Mouse (Mus musculus): Measurements from ENCODE around the gene Grid2ip. TPM values are rescaled to one million over a fixed set of nuclear protein-coding genes. Genes with fewer than 3 reads are reported as not detected.
"Not testable (repeated sequence)": the region's sequence is repeated elsewhere in the genome, so short reads cannot be mapped to it uniquely, and the experiment has no call there.

Gene Grid2ip
- polyA plus RNA-seq, 1 experiment = not detected

- H3K4me3 ChIP-seq (ENCODE audit: insufficient read depth, low read depth, low read length) = 0 out of 2 replicates have a peak overlapping the region, but pooled peaks have one; percentile 5
- H3K27ac ChIP-seq (replicated peaks; ENCODE audit: low read depth, low read length) = no peak overlapping the region
- no peaks in the 10 kb centered on the region; the same call in 1 of the 2 replicates for H3K4me1 ChIP-seq (ENCODE audit: control insufficient read depth, insufficient read depth, insufficient read length, low read length)
Observed at GRCm38 (mm10) chr5:143386797-143387621, 29.9 kb downstream of the Grid2ip start.

- no peak overlapping the region for H3K4me3 ChIP-seq (ENCODE audit: insufficient read depth, low read depth, low read length)
- H3K27ac ChIP-seq (replicated peaks; ENCODE audit: low read depth, low read length) = no peak overlapping the region
- no peaks in the 10 kb centered on the region for H3K4me1 ChIP-seq (ENCODE audit: control insufficient read depth, insufficient read depth, insufficient read length, low read length)
Observed at GRCm38 (mm10) chr5:143394184-143394583, 37.0 kb downstream of the Grid2ip start.

- not testable (repeated sequence) for H3K4me3 ChIP-seq (ENCODE audit: insufficient read depth, low read depth, low read length); H3K4me1 ChIP-seq (ENCODE audit: control insufficient read depth, insufficient read depth, insufficient read length, low read length); H3K27ac ChIP-seq (replicated peaks; ENCODE audit: low read depth, low read length)
Observed at GRCm38 (mm10) chr5:143394966-143395365, 37.8 kb downstream of the Grid2ip start.

GRCm38 (mm10) chr5:143395649-143396048 is 38.5 kb downstream of the Grid2ip start:
- no peak overlapping the region for H3K4me3 ChIP-seq (ENCODE audit: insufficient read depth, low read depth, low read length)
- no peak overlapping the region for H3K27ac ChIP-seq (replicated peaks; ENCODE audit: low read depth, low read length)
- H3K4me1 ChIP-seq (ENCODE audit: control insufficient read depth, insufficient read depth, insufficient read length, low read length) = no peaks in the 10 kb centered on the region

GRCm38 (mm10) chr5:143400501-143400900 is 43.4 kb downstream of the Grid2ip start:
- Histone ChIP-seq H3K4me1 (ENCODE audit: control insufficient read depth, insufficient read depth, insufficient read length, low read length) (peaks cover 9% of the 10 kb centered on the region), H3K27ac (replicated peaks; ENCODE audit: low read depth, low read length) (no peak overlapping the region), H3K4me3 (ENCODE audit: insufficient read depth, low read depth, low read length) (no peak overlapping the region)

GRCm38 (mm10) chr5:143401556-143401955 is 44.4 kb downstream of the Grid2ip start:
- Histone ChIP-seq H3K4me1 (ENCODE audit: control insufficient read depth, insufficient read depth, insufficient read length, low read length) (peaks cover 9% of the 10 kb centered on the region), H3K4me3 (ENCODE audit: insufficient read depth, low read depth, low read length) (no peak overlapping the region), H3K27ac (replicated peaks; ENCODE audit: low read depth, low read length) (no peak overlapping the region)

- Histone ChIP-seq H3K4me1 (ENCODE audit: control insufficient read depth, insufficient read depth, insufficient read length, low read length) (peaks cover 9% of the 10 kb centered on the region), H3K4me3 (ENCODE audit: insufficient read depth, low read depth, low read length) (peak within 1 kb of the TSS; percentile 99), H3K27ac (replicated peaks; ENCODE audit: low read depth, low read length) (peak within 1 kb of the TSS; percentile 79)
Observed at GRCm38 (mm10) chr5:143403221-143404147, 46.3 kb downstream of the Grid2ip start, which contains the start of gene Kdelr2. Kdelr2 (plus strand) TSS chr5:143403838.

GRCm38 (mm10) chr5:143404148-143404930 is 47.2 kb downstream of the Grid2ip start:
- Histone ChIP-seq H3K27ac (replicated peaks; ENCODE audit: low read depth, low read length) (peak overlapping the region; percentile 79), H3K4me1 (ENCODE audit: control insufficient read depth, insufficient read depth, insufficient read length, low read length) (peaks cover 9% of the 10 kb centered on the region), H3K4me3 (ENCODE audit: insufficient read depth, low read depth, low read length) (peak overlapping the region; percentile 99)

GRCm38 (mm10) chr5:143405200-143405599 is 48.1 kb downstream of the Grid2ip start:
- Histone ChIP-seq H3K4me1 (ENCODE audit: control insufficient read depth, insufficient read depth, insufficient read length, low read length) (peaks cover 9% of the 10 kb centered on the region), H3K27ac (replicated peaks; ENCODE audit: low read depth, low read length) (no peak overlapping the region), H3K4me3 (ENCODE audit: insufficient read depth, low read depth, low read length) (no peak overlapping the region)

GRCm38 (mm10) chr5:143406548-143406947 is 49.4 kb downstream of the Grid2ip start:
- Histone ChIP-seq H3K27ac (replicated peaks; ENCODE audit: low read depth, low read length) (no peak overlapping the region), H3K4me3 (ENCODE audit: insufficient read depth, low read depth, low read length) (no peak overlapping the region), H3K4me1 (ENCODE audit: control insufficient read depth, insufficient read depth, insufficient read length, low read length) (peaks cover 9% of the 10 kb centered on the region)

GRCm38 (mm10) chr5:143409239-143409638 is 52.1 kb downstream of the Grid2ip start:
- no peak overlapping the region for H3K27ac ChIP-seq (replicated peaks; ENCODE audit: low read depth, low read length)
- H3K4me3 ChIP-seq (ENCODE audit: insufficient read depth, low read depth, low read length) = no peak overlapping the region

GRCm38 (mm10) chr5:143410841-143411395 is 53.8 kb downstream of the Grid2ip start:
- Histone ChIP-seq H3K4me3 (ENCODE audit: insufficient read depth, low read depth, low read length) (no peak overlapping the region), H3K27ac (replicated peaks; ENCODE audit: low read depth, low read length) (no peak overlapping the region), H3K4me1 (ENCODE audit: control insufficient read depth, insufficient read depth, insufficient read length, low read length) (no peaks in the 10 kb centered on the region; the same call in 1 of the 2 replicates)

More at GRCm38 (mm10) chr5:143409239-143409638, 52.1 kb downstream of the Grid2ip start:
- peaks cover 9% of the 10 kb centered on the region for H3K4me1 ChIP-seq (ENCODE audit: control insufficient read depth, insufficient read depth, insufficient read length, low read length)

GRCm38 (mm10) chr5:143421484-143421883 is 64.3 kb downstream of the Grid2ip start:
- Histone ChIP-seq H3K4me1 (ENCODE audit: control insufficient read depth, insufficient read depth, insufficient read length, low read length) (no peaks in the 10 kb centered on the region), H3K27ac (replicated peaks; ENCODE audit: low read depth, low read length) (no peak overlapping the region), H3K4me3 (ENCODE audit: insufficient read depth, low read depth, low read length) (no peak overlapping the region)

- no peak overlapping the region for H3K27ac ChIP-seq (replicated peaks; ENCODE audit: low read depth, low read length)
- H3K4me1 ChIP-seq (ENCODE audit: control insufficient read depth, insufficient read depth, insufficient read length, low read length) = no peaks in the 10 kb centered on the region
- no peak overlapping the region for H3K4me3 ChIP-seq (ENCODE audit: insufficient read depth, low read depth, low read length)
Observed at GRCm38 (mm10) chr5:143422990-143423389, 65.9 kb downstream of the Grid2ip start.

Data from brown adipose tissue, adult 24 weeks (tissue).